Mouse (Mus musculus) macrophage (primary cell): Measurements from ENCODE around the gene Ptprz1. TPM values are rescaled to one million over a fixed set of nuclear protein-coding genes. Genes with fewer than 3 reads are reported as not detected.
"Not testable (repeated sequence)": the region's sequence is repeated elsewhere in the genome, so short reads cannot be mapped to it uniquely, and the experiment has no call there.

Source experiments
- H3K27ac ChIP-seq: fragments of 350-480 bp; formaldehyde crosslinking; 2 replicates; pipeline ENCODE4 v1.9.0; 2021
- H3K36me3 ChIP-seq: fragments of 350-480 bp; formaldehyde crosslinking; 2 replicates; pipeline ENCODE4 v1.9.0; 2021; ENCODE audit errors: inconsistent target
- H3K4me3 ChIP-seq: fragments of 350-480 bp; formaldehyde crosslinking; 2 replicates; pipeline ENCODE4 v1.9.0; 2021; ENCODE audit errors: inconsistent target
- H3K79me2 ChIP-seq: fragments of 350-480 bp; formaldehyde crosslinking; 2 replicates; pipeline ENCODE4 v1.9.0; 2021; ENCODE audit errors: inconsistent target
- WGBS: methylation state at CpG from one replicate; pipeline ENCODE4 v1.1.7; 2026; ENCODE audit warnings: inconsistent platforms; ENCODE audit not compliant: missing documents; 5-methylcytosine and 5-hydroxymethylcytosine counted together
- polyA plus RNA-seq: library from polyadenylated mRNA; stranded (reverse); fragments of 250-400 nt; gene quantifications from 3 replicates; pipeline ENCODE4 v1.2.4, GENCODE M21; 2018; ENCODE audit warnings: inconsistent platforms

Gene Ptprz1
- polyA plus RNA-seq, 1 experiment from 2014 or later = not detected

GRCm38 (mm10) chr6:23084587-23085421, 209.5 kb downstream of the Ptprz1 start:
- 89% methylated on average over 5 of the region's 5 CpGs for WGBS
- H3K4me3 ChIP-seq = no peak overlapping the region
- H3K79me2 ChIP-seq = no peaks in the 10 kb centered on the region
- H3K36me3 ChIP-seq = no peaks in the 10 kb centered on the region
- H3K27ac ChIP-seq = no peak overlapping the region

- 83% methylated on average over 4 of the region's 4 CpGs for WGBS
- H3K36me3 ChIP-seq, H3K79me2 ChIP-seq, H3K4me3 ChIP-seq, H3K27ac ChIP-seq: not testable (repeated sequence)
Measured at GRCm38 (mm10) chr6:23089292-23089691, 214.0 kb downstream of the Ptprz1 start.

GRCm38 (mm10) chr6:23090346-23091055, 215.2 kb downstream of the Ptprz1 start:
- H3K36me3 ChIP-seq, H3K79me2 ChIP-seq, H3K4me3 ChIP-seq, H3K27ac ChIP-seq: not testable (repeated sequence)
- 88% methylated on average over 9 of the region's 11 CpGs for WGBS
